Mouse (Mus musculus) 3134 (cell line): ENCODE measurements around the gene Cdc25a.

Source experiments
- DNase-seq: peaks from one replicate; pipeline ENCODE4 v3.0.0-alpha.2; 2011; ENCODE audit warnings: low spot score; ENCODE audit not compliant: insufficient read length; ENCODE audit errors: extremely low read depth

The Cdc25a gene

GRCm38 (mm10) chr9:109931257-109932171 lies 56.1 kb downstream of the Cdc25a start, which contains the start of gene Map4:
Map4 (plus strand) TSS chr9:109931460.
- DNase-seq, result peak; percentile 100

GRCm38 (mm10) chr9:109932361-109932755 lies 57.0 kb downstream of the Cdc25a start:
- DNase-seq, result no peak

DNA sequence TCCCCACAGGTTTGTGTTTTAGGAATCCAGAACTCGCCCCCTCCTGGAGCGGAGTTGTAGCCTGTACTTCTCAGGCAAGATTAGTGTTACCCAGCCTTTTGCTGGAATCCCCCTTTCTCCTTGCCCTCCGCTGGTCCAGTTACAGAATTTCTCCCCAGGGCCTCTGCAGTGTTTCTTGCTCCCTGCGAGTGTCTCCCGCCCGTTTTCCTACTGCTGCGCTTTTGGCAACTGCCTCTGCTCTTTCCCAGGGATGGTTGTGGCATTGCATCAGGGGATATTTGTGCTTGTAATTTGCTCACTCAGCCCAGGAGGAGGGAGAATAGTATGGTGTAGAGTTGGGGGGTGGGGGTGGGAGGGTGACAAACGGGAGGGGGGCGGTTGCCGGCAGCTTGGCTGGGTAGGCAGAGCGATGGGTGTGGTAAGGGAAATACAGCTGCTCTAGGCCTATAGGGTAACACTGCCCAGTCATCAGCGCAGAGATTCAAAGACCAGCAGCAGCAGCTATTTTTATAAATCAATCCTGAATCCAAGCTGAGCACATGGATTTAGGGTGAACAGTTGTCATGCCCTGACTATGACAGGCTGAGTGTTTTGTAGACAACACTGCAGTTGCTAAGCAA lies 57.5 kb downstream of the Cdc25a start:
- DNase-seq, result peak; percentile 71

- DNase-seq, result no peak
These were observed 64.0 kb downstream of the Cdc25a start for GRCm38 (mm10) chr9:109939401-109939800.

- no peak for DNase-seq
These were observed 67.4 kb downstream of the Cdc25a start for GRCm38 (mm10) chr9:109942796-109943195.
